Mouse (Mus musculus) CD4-positive helper T cell, adult 2 months (primary cell): ENCODE measurements around the gene Nanp.

Experiments used
- DNase-seq: peaks from one replicate; pipeline ENCODE4 v3.0.0-alpha.2; 2012; ENCODE audit warnings: low read depth, missing footprints, low spot score

Gene Nanp

GRCm38 (mm10) chr2:151039232-151039695, at the start of gene Nanp, which contains the start of gene Ninl:
Gene Nanp (minus strand): TSS chr2:151039398.
Gene Ninl (minus strand): TSS chr2:151039382.
- DNase-seq: peak; percentile 92

GRCm38 (mm10) chr2:151056637-151057036, 17.4 kb upstream of the Nanp start:
- no peak for DNase-seq

GRCm38 (mm10) chr2:151040411-151040810, 1.2 kb upstream of the Nanp start:
- DNase-seq: no peak

- no peak for DNase-seq
Measured at GRCm38 (mm10) chr2:151039726-151040125, 528 bp upstream of the Nanp start.

DNA sequence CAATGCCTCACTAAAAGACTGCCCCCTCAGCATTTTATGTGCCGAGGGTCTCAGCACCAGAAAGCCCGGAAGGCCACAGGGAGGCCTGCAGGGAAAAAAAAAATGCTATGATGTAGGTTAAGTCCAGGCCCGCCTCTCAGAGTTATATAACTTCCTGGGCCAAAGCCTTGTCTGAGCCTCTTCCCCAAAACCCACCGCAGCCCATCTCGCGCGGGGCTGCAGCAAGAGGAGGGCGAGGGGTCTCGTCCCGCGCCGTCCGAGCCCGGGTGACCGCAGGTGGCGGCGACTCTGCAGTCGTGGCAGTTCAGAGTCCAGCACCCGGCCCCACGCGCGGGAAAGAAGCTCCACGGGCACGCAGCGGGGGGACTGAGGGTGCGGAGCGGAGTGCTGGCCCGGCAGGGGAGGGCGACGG, 381 bp downstream of the Nanp start:
- peak; percentile 65 for DNase-seq

GRCm38 (mm10) chr2:151037876-151038552, 1.2 kb downstream of the Nanp start:
- peak; percentile 35 for DNase-seq

DNA sequence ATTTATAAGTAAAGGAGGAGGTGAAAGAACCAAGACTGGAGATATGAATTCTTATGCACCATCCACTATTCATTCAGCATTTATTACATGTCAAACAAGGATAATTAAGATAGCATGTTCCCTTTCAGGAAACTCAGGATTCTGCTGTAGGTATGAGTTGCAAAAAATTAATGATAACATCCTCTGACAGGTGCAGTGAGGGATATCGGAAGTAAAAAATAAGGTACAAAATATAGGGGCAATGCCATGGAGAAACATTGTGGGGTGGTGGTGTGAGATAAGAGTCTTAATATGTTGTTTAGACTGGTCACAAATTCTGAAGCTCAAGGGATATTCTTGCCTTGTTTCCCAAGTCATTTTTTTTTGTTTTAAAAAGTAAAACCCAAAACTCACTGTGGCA, 1.9 kb downstream of the Nanp start:
- no peak for DNase-seq

DNA sequence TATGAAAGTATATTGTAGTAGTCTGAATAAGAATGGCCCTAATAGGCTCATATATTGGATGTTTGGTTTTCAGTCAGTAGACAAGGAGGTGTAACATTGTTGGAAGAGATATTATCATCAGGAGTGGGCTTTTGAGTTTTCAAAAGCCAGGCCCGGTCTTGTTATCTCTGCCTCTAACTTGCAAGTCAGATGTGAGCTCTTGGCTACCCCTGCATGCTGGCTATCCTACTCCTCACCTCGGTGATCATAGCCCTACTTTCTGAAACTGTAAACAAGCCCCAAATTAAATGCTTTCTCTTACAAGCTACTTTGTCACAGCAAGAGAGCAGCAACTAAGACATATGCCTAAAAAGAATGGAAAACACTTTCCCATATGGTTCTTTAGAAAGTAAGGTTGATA, 2.5 kb downstream of the Nanp start:
- no peak for DNase-seq

- no peak for DNase-seq
Measured at GRCm38 (mm10) chr2:151034435-151034834, 4.8 kb downstream of the Nanp start.

DNA sequence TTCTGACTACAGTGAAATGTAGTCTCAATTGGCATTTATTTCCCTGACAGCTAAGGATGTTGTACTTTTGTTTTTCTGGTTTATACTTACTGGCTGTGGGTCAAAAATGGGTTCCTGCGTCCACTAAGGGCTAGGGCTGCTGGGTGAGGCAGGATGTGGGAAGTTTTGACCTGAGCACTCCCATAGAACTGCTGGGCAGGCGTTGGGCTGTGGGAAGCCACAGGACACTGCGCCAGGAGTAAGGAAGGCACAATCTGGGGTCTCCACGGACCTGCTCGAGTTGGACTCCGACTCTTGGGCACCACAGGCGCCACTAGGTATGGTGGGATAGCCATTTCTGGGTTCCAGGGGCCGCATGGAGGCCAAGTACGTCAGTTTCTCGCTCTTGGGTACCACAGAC, 18.0 kb downstream of the Nanp start:
- no peak for DNase-seq

DNA sequence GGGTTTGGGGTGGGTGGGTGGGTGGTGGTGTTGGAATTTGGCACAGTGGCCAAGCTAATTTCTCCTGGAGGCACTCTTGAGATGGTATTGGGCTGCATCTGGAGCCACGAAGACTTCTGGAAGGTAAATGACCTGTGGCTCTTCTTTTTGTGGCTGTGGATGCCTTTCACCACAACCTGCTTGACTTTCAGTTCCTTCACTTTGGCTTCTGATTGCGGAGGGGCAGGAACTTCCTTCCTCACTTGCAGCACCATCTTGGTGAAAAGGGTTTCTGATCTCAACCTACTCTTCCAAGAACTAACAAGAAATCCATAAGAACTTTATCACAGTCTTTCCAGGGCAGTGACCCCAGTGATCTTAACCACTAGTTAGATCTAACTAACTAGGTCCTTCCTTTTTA, 23.9 kb downstream of the Nanp start:
- no peak for DNase-seq

GRCm38 (mm10) chr2:151011273-151011672, 27.9 kb downstream of the Nanp start:
- DNase-seq: no peak

DNA sequence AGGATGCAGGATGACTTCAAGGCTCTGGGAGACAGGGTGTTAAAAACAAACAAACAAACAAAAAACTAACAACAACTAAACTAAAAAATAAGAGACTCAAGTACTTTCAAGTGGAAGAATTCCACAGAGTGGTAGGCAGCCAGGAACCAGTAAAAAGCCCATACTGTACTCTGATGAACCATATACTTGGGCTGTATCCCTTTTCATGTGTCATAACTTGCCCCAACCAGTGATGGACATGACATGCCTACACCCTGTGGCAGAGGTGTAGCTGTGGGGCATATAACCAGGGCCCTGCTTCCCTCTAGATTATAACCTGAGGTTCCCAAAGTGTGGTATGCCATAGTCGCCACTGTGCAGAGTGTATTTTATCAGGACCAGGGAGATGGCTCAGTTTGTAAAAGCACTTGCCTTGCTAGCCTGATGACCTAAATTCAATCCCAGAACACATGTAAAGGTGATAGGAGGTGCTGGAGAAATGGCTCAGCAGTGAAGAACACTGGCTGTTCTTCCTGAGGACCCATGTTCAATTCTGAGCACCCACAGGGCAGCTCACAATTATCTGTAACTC, 29.6 kb downstream of the Nanp start:
- no peak for DNase-seq

- peak; percentile 28 for DNase-seq
Measured at GRCm38 (mm10) chr2:151008939-151009509, 30.2 kb downstream of the Nanp start.

GRCm38 (mm10) chr2:151008517-151008932, 30.7 kb downstream of the Nanp start:
- DNase-seq: no peak

- DNase-seq: no peak
Measured at GRCm38 (mm10) chr2:151008006-151008405, 31.2 kb downstream of the Nanp start.

DNA sequence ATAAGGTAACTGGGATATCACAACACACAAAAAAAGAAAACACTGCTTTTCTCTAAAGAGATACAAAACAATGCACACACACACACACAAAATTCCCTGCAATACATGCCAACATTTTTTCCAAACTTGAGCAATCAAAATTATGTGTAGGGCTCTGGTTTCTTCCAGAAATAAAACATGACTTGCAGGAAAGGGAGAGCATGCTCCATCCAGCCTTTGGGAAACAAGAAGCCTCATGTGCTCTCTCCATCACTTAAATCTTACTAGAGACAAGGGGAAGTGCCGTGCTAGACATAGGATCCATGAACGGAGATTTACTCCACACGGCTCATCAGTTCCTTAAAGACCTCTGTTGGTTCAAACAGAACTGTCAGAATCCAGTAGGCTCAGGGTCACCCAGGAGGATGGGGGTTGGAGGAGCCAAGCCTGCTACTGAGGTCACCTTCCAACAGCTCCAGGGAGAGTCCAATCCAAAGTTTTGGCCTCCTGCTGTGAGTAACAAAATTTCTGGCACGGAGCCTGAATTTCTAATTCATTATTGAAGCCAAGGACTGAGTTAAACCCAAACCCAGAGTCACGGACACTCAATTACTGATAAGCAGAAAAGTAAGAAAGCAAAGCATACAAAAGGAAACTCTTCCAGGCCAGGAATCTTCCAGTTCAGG, 32.8 kb downstream of the Nanp start:
- no peak for DNase-seq

DNA sequence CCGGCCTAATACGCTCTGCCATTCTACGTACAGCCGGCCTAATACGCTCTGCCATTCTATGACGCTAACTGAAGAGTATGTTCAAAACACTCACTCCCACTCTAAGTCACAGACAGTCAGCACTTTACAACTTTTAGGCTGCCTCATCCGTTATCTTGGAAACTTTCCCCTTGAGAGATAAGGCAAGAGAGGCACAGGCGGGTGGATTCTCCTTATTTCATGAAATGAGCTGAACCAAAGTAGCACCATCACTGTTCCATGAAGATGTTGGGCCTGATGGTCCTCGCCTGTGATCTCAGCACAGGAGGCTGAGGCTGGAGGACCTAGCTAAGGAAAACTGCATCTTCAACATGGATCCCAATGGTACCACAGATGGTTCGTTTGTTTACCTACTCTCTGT, 34.8 kb downstream of the Nanp start:
- no peak for DNase-seq

DNA sequence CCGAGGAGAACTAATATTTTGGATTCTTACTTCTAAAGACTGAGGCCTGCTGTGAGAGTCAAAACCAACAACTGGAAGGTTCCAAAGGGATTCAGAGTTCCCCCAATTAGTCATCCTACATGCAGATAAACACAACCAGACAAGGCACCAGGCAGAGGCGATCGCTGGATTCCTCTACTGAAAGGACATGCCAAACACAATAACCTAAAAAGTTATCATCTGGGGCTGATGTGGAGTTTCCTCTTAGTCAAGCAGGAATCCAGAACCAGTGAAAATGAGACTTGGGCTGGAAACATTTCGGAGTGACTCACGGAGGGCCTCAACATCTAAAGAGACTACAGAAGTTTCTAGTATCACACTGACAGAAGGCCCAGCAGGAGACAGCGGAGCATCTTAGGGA, 35.4 kb downstream of the Nanp start:
- no peak for DNase-seq

GRCm38 (mm10) chr2:151001619-151002175, 37.5 kb downstream of the Nanp start:
- no peak for DNase-seq

GRCm38 (mm10) chr2:151000402-151001178, 38.6 kb downstream of the Nanp start:
- peak; percentile 15 for DNase-seq
